Mouse (Mus musculus) limb, embryonic 15.5 days (tissue): ENCODE data around the gene Tti1. TPM values are rescaled to one million over a fixed set of nuclear protein-coding genes. Genes with fewer than 3 reads are reported as not detected.
A peak's percentile ranks its signal among the peaks of the same experiment; 100 is the strongest.

Experiments used
- ATAC-seq: fragments of 200-750 bp; cut with Nextera tagmentation; 2 replicates; pipeline ENCODE4 v1.8.0; 2017; ENCODE audit warnings: low read depth, moderate TSS enrichment; ENCODE audit not compliant: insufficient number of reproducible peaks, low FRiP score, low TSS enrichment
- H3K27ac ChIP-seq: fragments of 300-500 bp; sonication (generic); 2 replicates; pipeline ENCODE4 v1.5.1; 2015; ENCODE audit warnings: moderate library complexity, mild to moderate bottlenecking, inconsistent platforms
- H3K27me3 ChIP-seq: fragments of 300-500 bp; sonication (generic); 2 replicates; pipeline ENCODE4 v1.6.1; 2015; ENCODE audit warnings: inconsistent platforms
- H3K36me3 ChIP-seq: fragments of 300-500 bp; sonication (generic); 2 replicates; pipeline ENCODE4 v1.6.1; 2015; ENCODE audit warnings: inconsistent platforms
- H3K4me1 ChIP-seq: fragments of 300-500 bp; sonication (generic); 2 replicates; pipeline ENCODE4 v1.6.1; 2015; ENCODE audit warnings: inconsistent platforms
- H3K4me2 ChIP-seq: fragments of 300-500 bp; sonication (generic); 2 replicates; pipeline ENCODE4 v1.6.1; 2015; ENCODE audit warnings: mild to moderate bottlenecking, inconsistent platforms
- H3K4me3 ChIP-seq: fragments of 300-500 bp; sonication (generic); 2 replicates; pipeline ENCODE4 v1.5.1; 2015; ENCODE audit warnings: mild to moderate bottlenecking, inconsistent platforms
- H3K9ac ChIP-seq: fragments of 300-500 bp; sonication (generic); 2 replicates; pipeline ENCODE4 v1.6.1; 2015; ENCODE audit warnings: inconsistent platforms
- H3K9me3 ChIP-seq: fragments of 300-500 bp; sonication (generic); 2 replicates; pipeline ENCODE4 v1.6.1; 2016; ENCODE audit warnings: inconsistent platforms
- WGBS: fragments of 180-500 bp; shearing (Covaris S2); methylation state at CpG from one replicate; pipeline ENCODE4 v1.1.7; 2015; 5-methylcytosine and 5-hydroxymethylcytosine counted together
- polyA plus RNA-seq: library from polyadenylated mRNA; unstranded; fragments of >200 nt; fragmentation: Nextera tagmentation; extraction: Ambion mirVana; gene quantifications from 2 replicates; pipeline ENCODE4 v1.2.1, GENCODE M21; 2015

The Tti1 gene
- 22.5 TPM in 2 replicates for polyA plus RNA-seq

- Histone ChIP-seq H3K27me3 (no peaks in the 10 kb centered on the region), H3K9me3 (no peaks in the 10 kb centered on the region)
- under 1% methylated on average over 52 of the region's 52 CpGs for WGBS
Measured at GRCm38 (mm10) chr2:158028354-158028863, at the start of gene Tti1, which contains the start of gene Rprd1b. Gene Tti1 (minus strand): TSS chr2:158028433. Gene Rprd1b (plus strand): TSS chr2:158028497.

GRCm38 (mm10) chr2:158077981-158078380, 49.7 kb upstream of the Tti1 start:
- no peaks in the 10 kb centered on the region for H3K27me3 ChIP-seq
- ATAC-seq, result no peak
- 50% methylated on average over 2 of the region's 2 CpGs for WGBS
- H3K27ac ChIP-seq, result no peak overlapping the region
- no peak overlapping the region for H3K4me2 ChIP-seq
- peaks cover 43% of the 10 kb centered on the region for H3K36me3 ChIP-seq
- H3K4me3 ChIP-seq, result no peak overlapping the region
- no peaks in the 10 kb centered on the region for H3K9me3 ChIP-seq
- H3K9ac ChIP-seq, result no peak overlapping the region
- no peaks in the 10 kb centered on the region for H3K4me1 ChIP-seq

More at GRCm38 (mm10) chr2:158028354-158028863, at the start of gene Tti1, which contains the start of gene Rprd1b:
- Histone ChIP-seq H3K9ac (peak within 1 kb of the TSS; percentile 94), H3K27ac (peak within 1 kb of the TSS; percentile 98), H3K4me1 (peaks cover 25% of the 10 kb centered on the region), H3K4me3 (peak within 1 kb of the TSS; percentile 95), H3K36me3 (0 out of 2 replicates have a peak, but pooled peaks cover 2% of the 10 kb centered on the region), H3K4me2 (peak within 1 kb of the TSS; percentile 64)
- peak; percentile 91 for ATAC-seq

- Histone ChIP-seq H3K4me3 (no peak overlapping the region), H3K9ac (no peak overlapping the region), H3K4me2 (no peak overlapping the region), H3K9me3 (no peaks in the 10 kb centered on the region), H3K27me3 (no peaks in the 10 kb centered on the region), H3K27ac (no peak overlapping the region), H3K36me3 (peaks cover 56% of the 10 kb centered on the region), H3K4me1 (no peaks in the 10 kb centered on the region)
- 89% methylated on average over 6 of the region's 6 CpGs for WGBS
- no peak for ATAC-seq
Measured at GRCm38 (mm10) chr2:158076690-158077089, 48.5 kb upstream of the Tti1 start.

GRCm38 (mm10) chr2:158074835-158075234, 46.6 kb upstream of the Tti1 start:
- no peak overlapping the region for H3K4me3 ChIP-seq
- peaks cover 73% of the 10 kb centered on the region for H3K36me3 ChIP-seq
- WGBS, result 96% methylated on average over 5 of the region's 5 CpGs
- H3K9ac ChIP-seq, result no peak overlapping the region
- ATAC-seq, result no peak
- H3K9me3 ChIP-seq, result no peaks in the 10 kb centered on the region
- H3K27ac ChIP-seq, result no peak overlapping the region
- H3K27me3 ChIP-seq, result no peaks in the 10 kb centered on the region
- no peak overlapping the region for H3K4me2 ChIP-seq
- H3K4me1 ChIP-seq, result no peaks in the 10 kb centered on the region

GRCm38 (mm10) chr2:158071633-158071995, 43.4 kb upstream of the Tti1 start:
- no peak overlapping the region for H3K4me2 ChIP-seq
- H3K36me3 ChIP-seq, result peaks cover 69% of the 10 kb centered on the region
- H3K27ac ChIP-seq, result no peak overlapping the region
- H3K4me1 ChIP-seq, result no peaks in the 10 kb centered on the region
- H3K9ac ChIP-seq, result no peak overlapping the region
- H3K27me3 ChIP-seq, result no peaks in the 10 kb centered on the region
- WGBS, result 87% methylated on average over 5 of the region's 5 CpGs
- H3K4me3 ChIP-seq, result no peak overlapping the region
- no peak for ATAC-seq
- H3K9me3 ChIP-seq, result no peaks in the 10 kb centered on the region

GRCm38 (mm10) chr2:158070885-158071632, 42.8 kb upstream of the Tti1 start:
- H3K9me3 ChIP-seq, result no peaks in the 10 kb centered on the region
- H3K27ac ChIP-seq, result no peak overlapping the region
- H3K4me3 ChIP-seq, result no peak overlapping the region
- H3K4me1 ChIP-seq, result no peaks in the 10 kb centered on the region
- no peak for ATAC-seq
- H3K9ac ChIP-seq, result no peak overlapping the region
- no peak overlapping the region for H3K4me2 ChIP-seq
- H3K36me3 ChIP-seq, result peaks cover 66% of the 10 kb centered on the region
- 77% methylated on average over 3 of the region's 3 CpGs for WGBS
- no peaks in the 10 kb centered on the region for H3K27me3 ChIP-seq

- Histone ChIP-seq H3K4me2 (no peak overlapping the region), H3K9ac (no peak overlapping the region), H3K36me3 (peaks cover 47% of the 10 kb centered on the region), H3K9me3 (no peaks in the 10 kb centered on the region), H3K27ac (no peak overlapping the region), H3K4me1 (peaks cover 8% of the 10 kb centered on the region), H3K27me3 (no peaks in the 10 kb centered on the region), H3K4me3 (no peak overlapping the region)
- ATAC-seq, result no peak
Measured at GRCm38 (mm10) chr2:158068444-158068971, 40.3 kb upstream of the Tti1 start.

- ATAC-seq, result no peak
- Histone ChIP-seq H3K9me3 (no peaks in the 10 kb centered on the region), H3K4me2 (no peak overlapping the region), H3K4me1 (peaks cover 8% of the 10 kb centered on the region), H3K27ac (no peak overlapping the region), H3K36me3 (peaks cover 37% of the 10 kb centered on the region), H3K9ac (no peak overlapping the region), H3K27me3 (no peaks in the 10 kb centered on the region), H3K4me3 (no peak overlapping the region)
- 92% methylated on average over 5 of the region's 5 CpGs for WGBS
Measured at GRCm38 (mm10) chr2:158067260-158067824, 39.1 kb upstream of the Tti1 start.

- Histone ChIP-seq H3K4me2 (no peak overlapping the region), H3K36me3 (peaks cover 37% of the 10 kb centered on the region), H3K4me1 (peaks cover 8% of the 10 kb centered on the region), H3K27ac (no peak overlapping the region), H3K27me3 (no peaks in the 10 kb centered on the region), H3K9ac (no peak overlapping the region), H3K9me3 (no peaks in the 10 kb centered on the region), H3K4me3 (no peak overlapping the region)
- ATAC-seq, result no peak
Measured at GRCm38 (mm10) chr2:158066456-158066855, 38.2 kb upstream of the Tti1 start.

GRCm38 (mm10) chr2:158065064-158065463, 36.8 kb upstream of the Tti1 start:
- ATAC-seq, result no peak
- 87% methylated on average over 5 of the region's 5 CpGs for WGBS
- H3K4me1 ChIP-seq, result peaks cover 8% of the 10 kb centered on the region

GRCm38 (mm10) chr2:158064571-158065048, 36.4 kb upstream of the Tti1 start:
- H3K4me3 ChIP-seq, result no peak overlapping the region
- H3K9me3 ChIP-seq, result no peaks in the 10 kb centered on the region
- peak; percentile 14; the same call in 1 of the 2 replicates for ATAC-seq
- H3K27me3 ChIP-seq, result no peaks in the 10 kb centered on the region
- H3K36me3 ChIP-seq, result peaks cover 38% of the 10 kb centered on the region
- peaks cover 8% of the 10 kb centered on the region for H3K4me1 ChIP-seq
- 47% methylated on average over 3 of the region's 3 CpGs for WGBS
- no peak overlapping the region for H3K4me2 ChIP-seq
- H3K27ac ChIP-seq, result peak overlapping the region; percentile 29; the same call in 1 of the 2 replicates
- no peak overlapping the region for H3K9ac ChIP-seq

More at GRCm38 (mm10) chr2:158065064-158065463, 36.8 kb upstream of the Tti1 start:
- H3K9ac ChIP-seq, result no peak overlapping the region
- no peak overlapping the region for H3K4me2 ChIP-seq
- no peaks in the 10 kb centered on the region for H3K27me3 ChIP-seq
- peaks cover 35% of the 10 kb centered on the region for H3K36me3 ChIP-seq
- H3K27ac ChIP-seq, result no peak overlapping the region
- H3K4me3 ChIP-seq, result no peak overlapping the region
- no peaks in the 10 kb centered on the region for H3K9me3 ChIP-seq

- Histone ChIP-seq H3K27ac (no peak overlapping the region), H3K27me3 (no peaks in the 10 kb centered on the region), H3K4me2 (no peak overlapping the region), H3K9ac (no peak overlapping the region), H3K4me3 (no peak overlapping the region), H3K9me3 (no peaks in the 10 kb centered on the region), H3K4me1 (peaks cover 14% of the 10 kb centered on the region), H3K36me3 (peaks cover 51% of the 10 kb centered on the region)
- WGBS, result 85% methylated on average over 3 of the region's 3 CpGs
- no peak for ATAC-seq
Measured at GRCm38 (mm10) chr2:158063036-158063435, 34.8 kb upstream of the Tti1 start.
